Mouse (Mus musculus): ENCODE results near the gene Btbd2. TPM values are rescaled to one million over a fixed set of nuclear protein-coding genes. Genes with fewer than 3 reads are reported as not detected.
A peak's percentile ranks its signal among the peaks of the same experiment; 100 is the strongest.

The Btbd2 gene
- polyA plus RNA-seq, 1 experiment from 2014 or later, result 87.5 TPM

GRCm38 (mm10) chr10:80620796-80621689 lies 35.8 kb downstream of the Btbd2 start:
- Histone ChIP-seq H3K27ac (replicated peaks) (peak overlapping the region; percentile 100), H3K4me2 (replicated peaks) (peak overlapping the region; percentile 63), H3K36me3 (peaks cover 2% of the 10 kb centered on the region; the same call in 1 of the 2 replicates), H3K4me1 (peaks cover 29% of the 10 kb centered on the region), H3K9me3 (no peaks in the 10 kb centered on the region), H3K27me3 (no peaks in the 10 kb centered on the region), H3K9ac (replicated peaks) (peak overlapping the region; percentile 55), H3K4me3 (peak overlapping the region; percentile 84)
- 54% methylated on average over 16 of the region's 16 CpGs for WGBS
- no peak for ATAC-seq (replicated peaks)

GRCm38 (mm10) chr10:80620365-80620764 lies 36.5 kb downstream of the Btbd2 start:
- Histone ChIP-seq H3K9me3 (no peaks in the 10 kb centered on the region), H3K27me3 (no peaks in the 10 kb centered on the region), H3K4me2 (replicated peaks) (no peak overlapping the region), H3K4me3 (no peak overlapping the region), H3K4me1 (peaks cover 29% of the 10 kb centered on the region), H3K36me3 (peaks cover 9% of the 10 kb centered on the region), H3K27ac (replicated peaks) (no peak overlapping the region), H3K9ac (replicated peaks) (no peak overlapping the region)
- no peak for ATAC-seq (replicated peaks)
- WGBS, result 85% methylated on average over 9 of the region's 9 CpGs

- 39% methylated on average over 8 of the region's 8 CpGs for WGBS
- peaks cover 24% of the 10 kb centered on the region for H3K4me1 ChIP-seq
- no peaks in the 10 kb centered on the region for H3K9me3 ChIP-seq
- no peak overlapping the region for H3K27ac ChIP-seq (replicated peaks)
- no peak for ATAC-seq (replicated peaks)
- H3K4me3 ChIP-seq, result no peak overlapping the region
- H3K36me3 ChIP-seq, result peaks cover 16% of the 10 kb centered on the region
- no peaks in the 10 kb centered on the region for H3K27me3 ChIP-seq
- no peak overlapping the region for H3K9ac ChIP-seq (replicated peaks)
- no peak overlapping the region for H3K4me2 ChIP-seq (replicated peaks)
These were observed 37.2 kb downstream of the Btbd2 start for GRCm38 (mm10) chr10:80619465-80620244.

GRCm38 (mm10) chr10:80618181-80618580 lies 38.7 kb downstream of the Btbd2 start:
- no peaks in the 10 kb centered on the region for H3K9me3 ChIP-seq
- H3K36me3 ChIP-seq, result peaks cover 26% of the 10 kb centered on the region
- H3K27me3 ChIP-seq, result no peaks in the 10 kb centered on the region
- no peak overlapping the region for H3K4me2 ChIP-seq (replicated peaks)
- H3K4me1 ChIP-seq, result peaks cover 9% of the 10 kb centered on the region
- no peak overlapping the region for H3K27ac ChIP-seq (replicated peaks)
- no peak overlapping the region for H3K4me3 ChIP-seq
- H3K9ac ChIP-seq (replicated peaks), result no peak overlapping the region
- WGBS, result 81% methylated on average over 9 of the region's 9 CpGs
- no peak for ATAC-seq (replicated peaks)

- no peak overlapping the region for H3K27ac ChIP-seq (replicated peaks)
- no peak overlapping the region for H3K9ac ChIP-seq (replicated peaks)
- peaks cover 38% of the 10 kb centered on the region for H3K36me3 ChIP-seq
- ATAC-seq (replicated peaks), result no peak
- no peak overlapping the region for H3K4me3 ChIP-seq
- no peaks in the 10 kb centered on the region for H3K4me1 ChIP-seq
- no peaks in the 10 kb centered on the region for H3K27me3 ChIP-seq
- 87% methylated on average over 6 of the region's 6 CpGs for WGBS
- H3K4me2 ChIP-seq (replicated peaks), result no peak overlapping the region
- H3K9me3 ChIP-seq, result no peaks in the 10 kb centered on the region
These were observed 42.5 kb downstream of the Btbd2 start for GRCm38 (mm10) chr10:80614351-80614750.

GRCm38 (mm10) chr10:80613821-80614220 lies 43.0 kb downstream of the Btbd2 start:
- WGBS, result 83% methylated on average over 3 of the region's 3 CpGs
- no peaks in the 10 kb centered on the region for H3K9me3 ChIP-seq
- H3K9ac ChIP-seq (replicated peaks), result no peak overlapping the region
- no peak overlapping the region for H3K27ac ChIP-seq (replicated peaks)
- no peak overlapping the region for H3K4me3 ChIP-seq
- no peaks in the 10 kb centered on the region for H3K27me3 ChIP-seq
- no peaks in the 10 kb centered on the region for H3K4me1 ChIP-seq
- H3K36me3 ChIP-seq, result peaks cover 43% of the 10 kb centered on the region
- no peak for ATAC-seq (replicated peaks)
- no peak overlapping the region for H3K4me2 ChIP-seq (replicated peaks)

- no peak overlapping the region for H3K27ac ChIP-seq (replicated peaks)
- 90% methylated on average over 3 of the region's 3 CpGs for WGBS
- H3K9ac ChIP-seq (replicated peaks), result no peak overlapping the region
- ATAC-seq (replicated peaks), result no peak
- H3K4me3 ChIP-seq, result no peak overlapping the region
- peaks cover 62% of the 10 kb centered on the region for H3K36me3 ChIP-seq
- no peak overlapping the region for H3K4me2 ChIP-seq (replicated peaks)
- H3K9me3 ChIP-seq, result no peaks in the 10 kb centered on the region
- no peaks in the 10 kb centered on the region for H3K27me3 ChIP-seq
- no peaks in the 10 kb centered on the region for H3K4me1 ChIP-seq
These were observed 45.0 kb downstream of the Btbd2 start for GRCm38 (mm10) chr10:80611905-80612304.

GRCm38 (mm10) chr10:80611024-80611423 lies 45.8 kb downstream of the Btbd2 start:
- Histone ChIP-seq H3K9me3 (no peaks in the 10 kb centered on the region), H3K4me3 (no peak overlapping the region), H3K36me3 (peaks cover 66% of the 10 kb centered on the region), H3K27me3 (no peaks in the 10 kb centered on the region), H3K4me1 (no peaks in the 10 kb centered on the region), H3K4me2 (replicated peaks) (no peak overlapping the region), H3K27ac (replicated peaks) (no peak overlapping the region), H3K9ac (replicated peaks) (no peak overlapping the region)
- no peak for ATAC-seq (replicated peaks)
- 81% methylated on average over 4 of the region's 4 CpGs for WGBS

- Histone ChIP-seq H3K4me2 (replicated peaks) (no peak overlapping the region), H3K4me1 (no peaks in the 10 kb centered on the region), H3K9ac (replicated peaks) (no peak overlapping the region), H3K27ac (replicated peaks) (no peak overlapping the region), H3K9me3 (no peaks in the 10 kb centered on the region), H3K36me3 (peaks cover 59% of the 10 kb centered on the region), H3K4me3 (no peak overlapping the region), H3K27me3 (no peaks in the 10 kb centered on the region)
- WGBS, result 93% methylated on average over 9 of the region's 9 CpGs
- ATAC-seq (replicated peaks), result no peak
These were observed 46.6 kb downstream of the Btbd2 start for GRCm38 (mm10) chr10:80610116-80610785.

- no peak overlapping the region for H3K4me2 ChIP-seq (replicated peaks)
- peaks cover 3% of the 10 kb centered on the region for H3K4me1 ChIP-seq
- H3K27ac ChIP-seq (replicated peaks), result no peak overlapping the region
- no peaks in the 10 kb centered on the region for H3K9me3 ChIP-seq
- H3K4me3 ChIP-seq, result no peak overlapping the region
- H3K36me3 ChIP-seq, result peaks cover 51% of the 10 kb centered on the region
- 92% methylated on average over 10 of the region's 10 CpGs for WGBS
- ATAC-seq (replicated peaks), result no peak
- no peaks in the 10 kb centered on the region for H3K27me3 ChIP-seq
- H3K9ac ChIP-seq (replicated peaks), result no peak overlapping the region
These were observed 47.5 kb downstream of the Btbd2 start for GRCm38 (mm10) chr10:80609269-80609924.

GRCm38 (mm10) chr10:80608435-80608834 lies 48.4 kb downstream of the Btbd2 start:
- no peaks in the 10 kb centered on the region for H3K9me3 ChIP-seq
- H3K36me3 ChIP-seq, result peaks cover 43% of the 10 kb centered on the region
- no peak overlapping the region for H3K27ac ChIP-seq (replicated peaks)
- no peaks in the 10 kb centered on the region for H3K27me3 ChIP-seq
- H3K4me3 ChIP-seq, result no peak overlapping the region
- peaks cover 12% of the 10 kb centered on the region for H3K4me1 ChIP-seq
- 76% methylated on average over 3 of the region's 3 CpGs for WGBS
- no peak overlapping the region for H3K9ac ChIP-seq (replicated peaks)
- no peak overlapping the region for H3K4me2 ChIP-seq (replicated peaks)
- ATAC-seq (replicated peaks), result no peak
